ENCODE assay signal across 7 mouse cellular contexts in the genomic region with DNA sequence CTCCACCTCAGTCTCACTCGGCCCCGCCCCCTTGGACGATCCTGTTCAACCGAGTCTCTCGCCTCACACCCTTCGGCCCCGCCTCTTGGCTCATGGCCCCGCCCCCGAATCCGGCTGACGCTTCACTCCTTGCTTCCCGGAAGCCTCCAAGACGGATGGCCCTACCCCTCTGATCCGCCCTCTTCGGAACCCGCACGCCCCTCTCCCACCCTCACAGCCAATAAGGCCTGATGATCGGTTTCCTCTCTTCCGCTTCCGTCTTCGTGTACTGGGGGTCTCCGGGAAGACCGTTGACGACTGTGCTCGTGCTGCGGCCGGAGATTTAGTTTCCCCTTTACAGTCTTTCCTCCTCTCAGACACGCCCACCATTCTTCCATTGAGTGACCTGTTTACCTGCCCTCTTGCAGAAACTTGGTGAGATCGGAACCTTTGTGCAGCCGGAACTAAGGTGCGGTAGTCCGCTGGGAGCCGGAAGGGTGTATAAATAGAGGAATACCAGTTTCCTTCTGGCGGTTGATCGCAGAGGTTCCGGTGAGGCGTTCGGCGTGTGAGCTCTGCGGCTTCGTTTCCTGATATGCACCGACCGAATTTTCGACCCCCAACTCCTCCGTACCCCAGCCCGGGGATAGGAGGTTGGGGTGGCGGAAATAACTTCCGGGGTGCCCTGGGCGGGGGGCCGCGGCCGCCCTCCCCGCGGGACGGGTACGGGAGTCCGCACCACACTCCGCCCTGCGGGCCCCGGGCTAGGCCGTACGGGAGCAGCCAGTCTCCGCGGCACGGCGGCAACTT. TPM values are rescaled to one million over a fixed set of nuclear protein-coding genes. Genes with fewer than 3 reads are reported as not detected.
DNase-seq lines count a peak whose midpoint lies in the region; ATAC-seq and TF ChIP-seq lines count a peak whose summit lies in the region.

Mplkip (plus strand) TSS at position 282 of the 789 bp plus-strand sequence.
Sugct (minus strand) TSS at position 643 of the 789 bp plus-strand sequence.

- H3K4me1 ChIP-seq in embryonic facial prominence, embryonic 10.5 days, result peaks cover 11% of the 10 kb centered on the region
- H3K4me1 ChIP-seq in intestine, postnatal 0 days (replicated peaks; ENCODE audit: control insufficient read depth, insufficient read depth, low read length), result peaks cover 6% of the 10 kb centered on the region
- 0 out of 2 replicates have a peak, but pooled peaks cover 7% of the 10 kb centered on the region for H3K4me1 ChIP-seq in midbrain, embryonic 12.5 days
- H3K4me1 ChIP-seq in small intestine, adult 2 months (ENCODE audit: control insufficient read depth, insufficient read depth, insufficient read length, low read length), result no peaks in the 10 kb centered on the region; the same call in 1 of the 2 replicates

- peak within 1 kb of the TSS; percentile 84 for H3K4me3 ChIP-seq in embryonic facial prominence, embryonic 10.5 days
- H3K4me3 ChIP-seq in intestine, postnatal 0 days (ENCODE audit: low read depth, low read length), result peak within 1 kb of the TSS; percentile 84
- H3K4me3 ChIP-seq in midbrain, embryonic 12.5 days, result peak within 1 kb of the TSS; percentile 85
- H3K4me3 ChIP-seq in small intestine, adult 2 months (ENCODE audit: low read depth, low read length), result peak within 1 kb of the TSS; percentile 100

- peak; percentile 100 for DNase-seq in adrenal gland, postnatal 10 days
- peak; percentile 100 for DNase-seq in embryonic facial prominence, embryonic 10.5 days (ENCODE audit: low spot score)
- peak; percentile 92 for DNase-seq in gonadal fat pad, adult 2 months (ENCODE audit: low read depth)
- DNase-seq in left cerebral cortex, postnatal 4 days, result peak; percentile 100

- intact Hi-C loops in left cerebral cortex, postnatal 4 days (cut with DNase I), result no loop called here

- no peak for TF ChIP-seq CTCF in intestine, postnatal 0 days (IDR thresholded peaks at IDR 0.05; ENCODE audit: low read depth)
- TF ChIP-seq CTCF in small intestine, adult 2 months (IDR thresholded peaks at IDR 0.05; ENCODE audit: extremely low read depth, insufficient read length, insufficient replicate concordance, low read depth, low read length), result no peak

- H3K27me3 ChIP-seq in embryonic facial prominence, embryonic 10.5 days (replicated peaks; ENCODE audit: low read depth, poor library complexity, severe bottlenecking), result no peaks in the 10 kb centered on the region
- H3K27me3 ChIP-seq in intestine, postnatal 0 days (replicated peaks; ENCODE audit: control insufficient read depth, insufficient read depth, low read length), result no peaks in the 10 kb centered on the region
- no peaks in the 10 kb centered on the region for H3K27me3 ChIP-seq in midbrain, embryonic 12.5 days
- no peaks in the 10 kb centered on the region for H3K27me3 ChIP-seq in small intestine, adult 2 months (ENCODE audit: control insufficient read depth, insufficient read depth, low read length)

- H3K36me3 ChIP-seq in embryonic facial prominence, embryonic 10.5 days (replicated peaks), result 0 out of 2 replicates have a peak, but pooled peaks cover 6% of the 10 kb centered on the region
- H3K36me3 ChIP-seq in intestine, postnatal 0 days (ENCODE audit: control insufficient read depth, insufficient read depth), result no peaks in the 10 kb centered on the region
- H3K36me3 ChIP-seq in midbrain, embryonic 12.5 days, result no peaks in the 10 kb centered on the region
- H3K36me3 ChIP-seq in small intestine, adult 2 months (ENCODE audit: control insufficient read depth, insufficient read depth, low read length), result 0 out of 2 replicates have a peak, but pooled peaks cover 1% of the 10 kb centered on the region

- H3K27ac ChIP-seq in embryonic facial prominence, embryonic 10.5 days (replicated peaks), result peak within 1 kb of the TSS; percentile 94
- peak within 1 kb of the TSS; percentile 94 for H3K27ac ChIP-seq in intestine, postnatal 0 days (ENCODE audit: low read depth, low read length)
- peak within 1 kb of the TSS; percentile 91 for H3K27ac ChIP-seq in midbrain, embryonic 12.5 days (replicated peaks)
- H3K27ac ChIP-seq in small intestine, adult 2 months (ENCODE audit: insufficient read depth, low read depth, low read length), result peak within 1 kb of the TSS; percentile 98

- under 1% methylated on average over 66 of the region's 66 CpGs for WGBS in embryonic facial prominence, embryonic 10.5 days
- under 1% methylated on average over 53 of the region's 66 CpGs for WGBS in intestine, postnatal 0 days
- WGBS in midbrain, embryonic 12.5 days, result under 1% methylated on average over 63 of the region's 66 CpGs
- WGBS in small intestine, adult 2 months, result 1% methylated on average over 66 of the region's 66 CpGs

- peak; percentile 92 for TF ChIP-seq POLR2A in small intestine, adult 2 months (IDR thresholded peaks at IDR 0.05; ENCODE audit: low read depth, low read length)

- H3K9me3 ChIP-seq in embryonic facial prominence, embryonic 10.5 days, result no peaks in the 10 kb centered on the region
- H3K9me3 ChIP-seq in intestine, postnatal 0 days (ENCODE audit: control insufficient read depth), result no peaks in the 10 kb centered on the region
- H3K9me3 ChIP-seq in midbrain, embryonic 12.5 days, result no peaks in the 10 kb centered on the region

- H3K4me2 ChIP-seq in intestine, postnatal 0 days (replicated peaks; ENCODE audit: low read depth), result peak within 1 kb of the TSS; percentile 79
- H3K4me2 ChIP-seq in midbrain, embryonic 12.5 days (replicated peaks), result peak within 1 kb of the TSS; percentile 69

- ATAC-seq in intestine, postnatal 0 days, result peak; percentile 98
- peak; percentile 99 for ATAC-seq in midbrain, embryonic 12.5 days (ENCODE audit: low FRiP score, low read depth)

- H3K9ac ChIP-seq in intestine, postnatal 0 days (ENCODE audit: low read depth, low read length), result peak within 1 kb of the TSS; percentile 96
- peak within 1 kb of the TSS; percentile 86 for H3K9ac ChIP-seq in midbrain, embryonic 12.5 days (replicated peaks)

RNA-seq across cellular contexts. Expression of gene Mplkip, which starts in this region (rescaled TPM):
- 10 to 100 TPM; 23.2 to 24.3 TPM for total RNA-seq in adrenal gland, postnatal 10 days (2021)
- 49.4 and 53.2 TPM in 2 replicates for polyA plus RNA-seq in embryonic facial prominence, embryonic 10.5 days (2016; fragmentation: Nextera tagmentation; extraction: Ambion mirVana)
- 8.4 and 10.6 TPM in 2 replicates for polyA plus RNA-seq in gonadal fat pad, adult 2 months (2012; rRNA removed)
- 29.6 and 34.7 TPM in 2 replicates for polyA plus RNA-seq in intestine, postnatal 0 days (2015; fragmentation: Nextera tagmentation; extraction: Ambion mirVana)
- total RNA-seq in left cerebral cortex, postnatal 4 days (2021), result 10 to 100 TPM; 23.0 to 24.8 TPM
- polyA plus RNA-seq in midbrain, embryonic 12.5 days (2016; fragmentation: Nextera tagmentation; extraction: Ambion mirVana), result 56.6 and 59.4 TPM in 2 replicates
- polyA plus RNA-seq in small intestine, adult 2 months (2012; rRNA removed), result 7.1 and 13.7 TPM in 2 replicates

RNA-seq across cellular contexts. Expression of gene Sugct, which starts in this region (rescaled TPM):
- 1 to 10 TPM; 6.5 TPM for total RNA-seq in adrenal gland, postnatal 10 days (2021)
- 3.6 and 3.8 TPM in 2 replicates for polyA plus RNA-seq in embryonic facial prominence, embryonic 10.5 days (2016; fragmentation: Nextera tagmentation; extraction: Ambion mirVana)
- 2.0 and 3.4 TPM in 2 replicates for polyA plus RNA-seq in gonadal fat pad, adult 2 months (2012; rRNA removed)
- polyA plus RNA-seq in intestine, postnatal 0 days (2015; fragmentation: Nextera tagmentation; extraction: Ambion mirVana), result 17.3 and 22.4 TPM in 2 replicates
- total RNA-seq in left cerebral cortex, postnatal 4 days (2021), result under 1 TPM; 0.87 to 0.96 TPM
- polyA plus RNA-seq in midbrain, embryonic 12.5 days (2016; fragmentation: Nextera tagmentation; extraction: Ambion mirVana), result 3.8 and 5.1 TPM in 2 replicates
- polyA plus RNA-seq in small intestine, adult 2 months (2012; rRNA removed), result 0.55 and 1.5 TPM in 2 replicates

Comparison
In these comparisons a context has a peak if more than half of its experiments do, and no peak if none do; other contexts are left out.
1. Peak in every context shown above with its lines: DNase-seq, ATAC-seq, H3K4me3 ChIP-seq and H3K27ac ChIP-seq.